Mouse (Mus musculus): ENCODE results near the gene Atp5k.

GRCm38 (mm10) chr5:108462446-108462845 lies 28.2 kb upstream of the Atp5k start:
- TF ChIP-seq CTCF (conservative IDR thresholded peaks at IDR 0.05 in 1 of 2, IDR thresholded peaks at IDR 0.05 in 1 of 2; ENCODE audit: low read depth in 2 of 2, low read length in 2 of 2) (no peak), TCF12 (IDR thresholded peaks at IDR 0.05; ENCODE audit: low read depth, low read length) (no peak), UBTF (IDR thresholded peaks at IDR 0.05; ENCODE audit: low read depth, low read length) (no peak), MXI1 (IDR thresholded peaks at IDR 0.05; ENCODE audit: low read depth, low read length) (no peak), USF1 (IDR thresholded peaks at IDR 0.05; ENCODE audit: low read depth, low read length) (no peak), POLR2A (IDR thresholded peaks at IDR 0.05; ENCODE audit: low read depth, low read length) (no peak)

All from CH12.LX (cell line).